Mouse (Mus musculus) CH12.LX (cell line): Measurements from ENCODE around the gene Naa40. TPM values are rescaled to one million over a fixed set of nuclear protein-coding genes. Genes with fewer than 3 reads are reported as not detected.
A peak's percentile ranks its signal among the peaks of the same experiment; 100 is the strongest.

Experiments
- DNase-seq: peaks from one replicate; pipeline ENCODE4 v3.0.0-alpha.2; 2013; ENCODE audit errors: extremely low read depth
- H3K27ac ChIP-seq: 2 replicates; pipeline ENCODE4 v1.5.1; 2012; ENCODE audit warnings: low read depth, mild to moderate bottlenecking, control low read depth, moderate library complexity; ENCODE audit not compliant: insufficient read depth
- H3K27me3 ChIP-seq: replicated peaks from 2 replicates; pipeline ENCODE3; 2012; ENCODE audit warnings: inconsistent platforms
- H3K36me3 ChIP-seq, 2 experiments: replicated peaks in 1 of 2; 2 replicates each; pipeline versions ENCODE3 to v1.6.1; 2012; ENCODE audit warnings: inconsistent platforms in 1 of 2, low read length in 1 of 2, mild to moderate bottlenecking in 1 of 2, mixed read lengths in 1 of 2, moderate library complexity in 1 of 2; ENCODE audit not compliant: control insufficient read depth in 1 of 2, insufficient read depth in 1 of 2
- H3K4me1 ChIP-seq, 2 experiments: 2 replicates each; pipeline ENCODE4 v1.6.1; 2012; ENCODE audit warnings: inconsistent platforms in 1 of 2, moderate library complexity in 1 of 2; ENCODE audit not compliant: insufficient read depth in 2 of 2, control insufficient read depth in 1 of 2
- H3K4me2 ChIP-seq: 2 replicates; pipeline ENCODE4 v1.6.1; 2012; ENCODE audit warnings: low read depth, mild to moderate bottlenecking, control low read depth; ENCODE audit not compliant: poor library complexity, insufficient read depth, severe bottlenecking
- H3K4me3 ChIP-seq, 3 experiments: fragments of 150-350 bp in 1 of 3; sonication (generic) in 1 of 3; replicated peaks in 1 of 3; 2 replicates each; pipeline versions ENCODE3 to v1.5.1; 2011 to 2012; ENCODE audit warnings: low read depth in 2 of 3, low read length in 2 of 3, mild to moderate bottlenecking in 2 of 3, moderate library complexity in 2 of 3, control low read depth in 1 of 3, improper control_type of control experiment in 1 of 3, inconsistent platforms in 1 of 3, mixed read lengths in 1 of 3; ENCODE audit not compliant: poor library complexity in 1 of 3
- H3K79me2 ChIP-seq: replicated peaks from 2 replicates; pipeline ENCODE4 v1.6.1; 2012; ENCODE audit warnings: mild to moderate bottlenecking, moderate library complexity; ENCODE audit not compliant: control insufficient read depth, poor library complexity, insufficient read depth, severe bottlenecking; ENCODE audit errors: extremely low read depth
- H3K9ac ChIP-seq: 2 replicates; pipeline ENCODE4 v1.6.1; 2012; ENCODE audit warnings: low read depth, mild to moderate bottlenecking, control low read depth, moderate library complexity; ENCODE audit not compliant: insufficient read depth
- H3K9me3 ChIP-seq: replicated peaks from 2 replicates; pipeline ENCODE3; 2012; ENCODE audit warnings: low read length, inconsistent platforms, mixed read lengths
- BHLHE40 ChIP-seq: IDR thresholded peaks from 2 replicates; pipeline ENCODE4 v1.6.1; 2011; ENCODE audit warnings: mild to moderate bottlenecking, low read depth, low read length, improper control_type of control experiment
- CHD1 ChIP-seq: IDR thresholded peaks from 2 replicates; pipeline ENCODE4 v1.6.1; 2012; ENCODE audit warnings: low read depth, low read length, improper control_type of control experiment, inconsistent platforms
- CTCF ChIP-seq, 2 experiments: IDR thresholded peaks in 1 of 2; conservative IDR thresholded peaks in 1 of 2; 2 replicates each; pipeline ENCODE4 v1.5.1; 2011 to 2012; ENCODE audit warnings: low read depth in 2 of 2, low read length in 2 of 2, improper control_type of control experiment in 1 of 2, inconsistent platforms in 1 of 2, mild to moderate bottlenecking in 1 of 2, moderate library complexity in 1 of 2
- E2F4 ChIP-seq: IDR thresholded peaks from 2 replicates; pipeline ENCODE4 v1.6.1; 2011; ENCODE audit warnings: low read depth, low read length, improper control_type of control experiment; ENCODE audit not compliant: insufficient replicate concordance
- EP300 ChIP-seq: IDR thresholded peaks from 2 replicates; pipeline ENCODE4 v1.6.1; 2011; ENCODE audit warnings: low read length, improper control_type of control experiment
- GABPA ChIP-seq: IDR thresholded peaks from 2 replicates; pipeline ENCODE4 v1.6.1; 2012; ENCODE audit warnings: low read depth, low read length, improper control_type of control experiment, inconsistent platforms; ENCODE audit not compliant: insufficient replicate concordance
- IRF4 ChIP-seq: IDR thresholded peaks from 2 replicates; pipeline ENCODE4 v1.6.1; 2014; ENCODE audit warnings: low read depth, mild to moderate bottlenecking, inconsistent platforms, low read length, improper control_type of control experiment
- JUN ChIP-seq: IDR thresholded peaks from 2 replicates; pipeline ENCODE4 v1.6.1; 2011; ENCODE audit warnings: low read depth, mild to moderate bottlenecking, low read length, improper control_type of control experiment, moderate library complexity; ENCODE audit not compliant: insufficient read depth
- JUND ChIP-seq: conservative IDR thresholded peaks from 2 replicates; pipeline ENCODE4 v1.6.1; 2011; ENCODE audit warnings: low read depth, low read length, improper control_type of control experiment
- KAT2A ChIP-seq: IDR thresholded peaks from 2 replicates; pipeline ENCODE4 v1.6.1; 2012; ENCODE audit warnings: low read length, improper control_type of control experiment, inconsistent platforms; ENCODE audit not compliant: insufficient replicate concordance
- MAFK ChIP-seq: IDR thresholded peaks from 2 replicates; pipeline ENCODE4 v1.6.1; 2011; ENCODE audit warnings: low read length, improper control_type of control experiment; ENCODE audit not compliant: insufficient replicate concordance
- MAX ChIP-seq: IDR thresholded peaks from 2 replicates; pipeline ENCODE4 v1.6.1; 2011; ENCODE audit warnings: low read length, improper control_type of control experiment
- MAZ ChIP-seq: IDR thresholded peaks from 2 replicates; pipeline ENCODE4 v1.6.1; 2012; ENCODE audit warnings: low read depth, mild to moderate bottlenecking, inconsistent platforms, low read length, improper control_type of control experiment, moderate library complexity
- MEF2A ChIP-seq: IDR thresholded peaks from 2 replicates; pipeline ENCODE4 v1.6.1; 2014; ENCODE audit warnings: low read depth, mild to moderate bottlenecking, inconsistent platforms, low read length, improper control_type of control experiment, borderline replicate concordance
- MXI1 ChIP-seq: IDR thresholded peaks from 2 replicates; pipeline ENCODE4 v1.6.1; 2011; ENCODE audit warnings: mild to moderate bottlenecking, low read depth, low read length, improper control_type of control experiment
- MYC ChIP-seq: IDR thresholded peaks from 2 replicates; pipeline ENCODE4 v1.6.1; 2011; ENCODE audit warnings: low read depth, mild to moderate bottlenecking, improper control_type of control experiment, low read length
- NELFE ChIP-seq: IDR thresholded peaks from 2 replicates; pipeline ENCODE4 v1.6.1; 2011; ENCODE audit warnings: low read depth, low read length, improper control_type of control experiment
- NRF1 ChIP-seq: IDR thresholded peaks from 2 replicates; pipeline ENCODE4 v1.6.1; 2014; ENCODE audit warnings: low read depth, mild to moderate bottlenecking, inconsistent platforms, low read length, improper control_type of control experiment, moderate library complexity
- PAX5 ChIP-seq: IDR thresholded peaks from 2 replicates; pipeline ENCODE4 v1.6.1; 2012; ENCODE audit warnings: low read length, inconsistent platforms, mixed read lengths
- POLR2A ChIP-seq: IDR thresholded peaks from 2 replicates; pipeline ENCODE4 v1.6.1; 2011; ENCODE audit warnings: low read depth, mild to moderate bottlenecking, improper control_type of control experiment, low read length
- POLR2AphosphoS2 ChIP-seq: IDR thresholded peaks from 2 replicates; pipeline ENCODE4 v1.6.1; 2011; ENCODE audit warnings: low read depth, low read length, improper control_type of control experiment
- RAD21 ChIP-seq: IDR thresholded peaks from 2 replicates; pipeline ENCODE4 v1.6.1; 2011; ENCODE audit warnings: low read depth, mild to moderate bottlenecking, low read length, improper control_type of control experiment, moderate library complexity
- SMC3 ChIP-seq: IDR thresholded peaks from 2 replicates; pipeline ENCODE4 v1.6.1; 2011; ENCODE audit warnings: low read depth, low read length, improper control_type of control experiment
- TBP ChIP-seq: conservative IDR thresholded peaks from 2 replicates; pipeline ENCODE4 v1.6.1; 2011; ENCODE audit warnings: low read depth, low read length, improper control_type of control experiment
- TCF12 ChIP-seq: IDR thresholded peaks from 2 replicates; pipeline ENCODE4 v1.6.1; 2014; ENCODE audit warnings: low read depth, mild to moderate bottlenecking, inconsistent platforms, low read length, improper control_type of control experiment
- UBTF ChIP-seq: IDR thresholded peaks from 2 replicates; pipeline ENCODE4 v1.6.1; 2012; ENCODE audit warnings: low read depth, mild to moderate bottlenecking, inconsistent platforms, low read length, improper control_type of control experiment, moderate library complexity
- USF1 ChIP-seq: IDR thresholded peaks from 2 replicates; pipeline ENCODE4 v1.6.1; 2014; ENCODE audit warnings: low read depth, mild to moderate bottlenecking, inconsistent platforms, low read length, improper control_type of control experiment
- USF2 ChIP-seq: conservative IDR thresholded peaks from 2 replicates; pipeline ENCODE4 v1.6.1; 2011; ENCODE audit warnings: low read depth, low read length, improper control_type of control experiment
- ZKSCAN1 ChIP-seq: IDR thresholded peaks from 2 replicates; pipeline ENCODE4 v1.6.1; 2012; ENCODE audit warnings: low read depth, inconsistent platforms, low read length, improper control_type of control experiment, borderline replicate concordance
- ZMIZ1 ChIP-seq: IDR thresholded peaks from 2 replicates; pipeline ENCODE4 v1.6.1; 2012; ENCODE audit warnings: low read depth, mild to moderate bottlenecking, inconsistent platforms, low read length, improper control_type of control experiment
- ZNF384 ChIP-seq: IDR thresholded peaks from 2 replicates; pipeline ENCODE4 v1.6.1; 2012; ENCODE audit warnings: low read depth, low read length, improper control_type of control experiment, inconsistent platforms
- dilution Hi-C: fragments of 300-500 bp; cut with MboI; formaldehyde crosslinking; loops from 2 replicates; pipeline ENCODE4 v1.14.3; 2020; ENCODE audit warnings: low sequenced_read_pairs; ENCODE audit not compliant: extremely low pct_unique_long_range_greater_than_20kb, extremely low pct_ligation_motif_present
- in situ Hi-C: fragments of 300-500 bp; cut with MboI; formaldehyde crosslinking; loops from 3 replicates; pipeline ENCODE4 v1.14.3; 2019; ENCODE audit warnings: low sequenced_read_pairs, low pct_ligation_motif_present, low pct_unique_long_range_greater_than_20kb, mixed read lengths
- polyA plus RNA-seq: library from polyadenylated mRNA; unstranded; fragments of >175 nt; gene quantifications from 2 replicates; pipeline ENCODE4 v1.2.1, GENCODE M21; 2012; ENCODE audit warnings: low read depth; ENCODE audit not compliant: insufficient read length
- total RNA-seq, 2 experiments: library from RNA; depleted of rRNA; stranded (reverse); fragments of 300-350 nt in 1 of 2; fragments of >200 nt in 1 of 2; gene quantifications; 2 replicates each; pipeline ENCODE4 v1.2.3; 2012 to 2014

The Naa40 gene
- total and polyA plus RNA-seq, 3 experiments, result 40.6 to 69.3 (median 65.7) TPM

GRCm38 (mm10) chr19:7264766-7265331 is 23.9 kb upstream of the Naa40 start:
- Histone ChIP-seq H3K36me3 (peaks cover 0 to 1% of the 10 kb centered on the region in 2 experiments), H3K4me2 (no peak overlapping the region), H3K9ac (no peak overlapping the region), H3K27ac (no peak overlapping the region), H3K27me3 (no peaks in the 10 kb centered on the region), H3K79me2 (no peaks in the 10 kb centered on the region), H3K9me3 (peaks cover 8% of the 10 kb centered on the region), H3K4me3 (no peak overlapping the region), H3K4me1 (peaks cover 13 to 48% of the 10 kb centered on the region in 2 experiments)
- TF ChIP-seq PAX5 (no peak), JUND (no peak)
- dilution Hi-C loops, result no loop called here
- DNase-seq, result no peak
- in situ Hi-C loops, result loop anchor here (5.0 kb wide), 1 partner anchor 82 kb away; no protein-coding TSS in a partner anchor

- dilution Hi-C loops, result no loop called here
- Histone ChIP-seq H3K27ac (no peak overlapping the region), H3K4me1 (peaks cover 7 to 42% of the 10 kb centered on the region in 2 experiments), H3K9me3 (peaks cover 8% of the 10 kb centered on the region), H3K79me2 (no peaks in the 10 kb centered on the region), H3K9ac (no peak overlapping the region), H3K4me3 (no peak overlapping the region), H3K36me3 (no peaks in the 10 kb centered on the region), H3K27me3 (no peaks in the 10 kb centered on the region), H3K4me2 (no peak overlapping the region)
- DNase-seq, result peak; percentile 80
- in situ Hi-C loops, result no loop called here
- no peak for TF ChIP-seq JUN
- TF ChIP-seq MAX, result peak; percentile 67; the same call in 1 of the 2 replicates
- no peak for TF ChIP-seq JUND
- no peak for TF ChIP-seq E2F4
- peak; percentile 74 for TF ChIP-seq RAD21
- TF ChIP-seq GABPA, result no peak
- TF ChIP-seq SMC3, result peak; percentile 89
- no peak for TF ChIP-seq POLR2A
- peak; percentile 42; the same call in 1 of the 2 replicates for TF ChIP-seq IRF4
- TF ChIP-seq ZNF384, result no peak
- TF ChIP-seq KAT2A, result no peak
- TF ChIP-seq ZKSCAN1, result no peak
- peak; percentile 80 to 93 for TF ChIP-seq CTCF (conservative IDR thresholded peaks at IDR 0.05 in 1 of 2, IDR thresholded peaks at IDR 0.05 in 1 of 2; ENCODE audit: low read depth in 2 of 2, low read length in 2 of 2)
- TF ChIP-seq UBTF, result no peak
- no peak for TF ChIP-seq POLR2AphosphoS2
- TF ChIP-seq MAZ, result peak; percentile 73
- TF ChIP-seq NELFE, result 0 out of 2 replicates have a peak, but pooled peaks have one; percentile 37
- peak; percentile 83; the same call in 1 of the 2 replicates for TF ChIP-seq MYC
- peak; percentile 57 for TF ChIP-seq BHLHE40
- TF ChIP-seq EP300, result no peak
- no peak for TF ChIP-seq TCF12
- TF ChIP-seq CHD1, result no peak
- TF ChIP-seq USF2, result no peak
- no peak for TF ChIP-seq MEF2A
- TF ChIP-seq USF1, result no peak
- TF ChIP-seq MXI1, result peak; percentile 47; the same call in 1 of the 2 replicates
- TF ChIP-seq TBP, result no peak
- no peak for TF ChIP-seq ZMIZ1
- TF ChIP-seq PAX5, result no peak
- no peak for TF ChIP-seq MAFK
- TF ChIP-seq NRF1, result no peak
Observed at GRCm38 (mm10) chr19:7264088-7264765, 23.2 kb upstream of the Naa40 start.
